Mouse (Mus musculus): ENCODE data around the gene Trim29. TPM values are rescaled to one million over a fixed set of nuclear protein-coding genes. Genes with fewer than 3 reads are reported as not detected.

Gene Trim29
- polyA plus RNA-seq, 1 experiment from 2014 or later, result 4.9 TPM

GRCm38 (mm10) chr9:43331476-43332471, 21.1 kb downstream of the Trim29 start:
- H3K9me3 ChIP-seq (replicated peaks; ENCODE audit: control insufficient read depth, low read length), result no peaks in the 10 kb centered on the region
- no peaks in the 10 kb centered on the region for H3K4me1 ChIP-seq (ENCODE audit: control insufficient read depth, insufficient read depth, low read length)
- DNase-seq (ENCODE audit: low spot score), result no peak
- no peak overlapping the region for H3K9ac ChIP-seq (replicated peaks; ENCODE audit: low read length)
- H3K4me2 ChIP-seq (ENCODE audit: low read depth, low read length), result no peak overlapping the region
- no peak overlapping the region for H3K27ac ChIP-seq (replicated peaks; ENCODE audit: low read depth, low read length)
- WGBS, result 82% methylated on average over 8 of the region's 8 CpGs
- no peaks in the 10 kb centered on the region for H3K27me3 ChIP-seq (ENCODE audit: control insufficient read depth, insufficient read depth, low read length)
- no peaks in the 10 kb centered on the region for H3K36me3 ChIP-seq (replicated peaks; ENCODE audit: control insufficient read depth, insufficient read depth, low read depth, low read length)
- H3K4me3 ChIP-seq (ENCODE audit: low read depth, low read length), result no peak overlapping the region
- no peak for ATAC-seq (replicated peaks; ENCODE audit: insufficient number of reproducible peaks, low FRiP score, low TSS enrichment, low read depth)

- Histone ChIP-seq H3K4me2 (ENCODE audit: low read depth, low read length) (no peak overlapping the region), H3K36me3 (replicated peaks; ENCODE audit: control insufficient read depth, insufficient read depth, low read depth, low read length) (no peaks in the 10 kb centered on the region), H3K27ac (replicated peaks; ENCODE audit: low read depth, low read length) (no peak overlapping the region), H3K27me3 (ENCODE audit: control insufficient read depth, insufficient read depth, low read length) (no peaks in the 10 kb centered on the region), H3K9me3 (replicated peaks; ENCODE audit: control insufficient read depth, low read length) (no peaks in the 10 kb centered on the region), H3K4me3 (ENCODE audit: low read depth, low read length) (no peak overlapping the region), H3K4me1 (ENCODE audit: control insufficient read depth, insufficient read depth, low read length) (no peaks in the 10 kb centered on the region), H3K9ac (replicated peaks; ENCODE audit: low read length) (no peak overlapping the region)
- WGBS, result 84% methylated on average over 8 of the region's 8 CpGs
- ATAC-seq (replicated peaks; ENCODE audit: insufficient number of reproducible peaks, low FRiP score, low TSS enrichment, low read depth) (no peak), DNase-seq (ENCODE audit: low spot score) (no peak)
These were observed 23.8 kb downstream of the Trim29 start for GRCm38 (mm10) chr9:43334476-43334875.

- H3K4me1 ChIP-seq (ENCODE audit: control insufficient read depth, insufficient read depth, low read length), result peaks cover 3% of the 10 kb centered on the region; the same call in 1 of the 2 replicates
- H3K9me3 ChIP-seq (replicated peaks; ENCODE audit: control insufficient read depth, low read length), result no peaks in the 10 kb centered on the region
- H3K36me3 ChIP-seq (replicated peaks; ENCODE audit: control insufficient read depth, insufficient read depth, low read depth, low read length), result no peaks in the 10 kb centered on the region
- no peak for ATAC-seq (replicated peaks; ENCODE audit: insufficient number of reproducible peaks, low FRiP score, low TSS enrichment, low read depth)
- no peaks in the 10 kb centered on the region for H3K27me3 ChIP-seq (ENCODE audit: control insufficient read depth, insufficient read depth, low read length)
- H3K4me3 ChIP-seq (ENCODE audit: low read depth, low read length), result no peak overlapping the region
- H3K9ac ChIP-seq (replicated peaks; ENCODE audit: low read length), result no peak overlapping the region
- no peak for DNase-seq (ENCODE audit: low spot score)
- no peak overlapping the region for H3K4me2 ChIP-seq (ENCODE audit: low read depth, low read length)
- WGBS, result 75% methylated on average over 4 of the region's 4 CpGs
- H3K27ac ChIP-seq (replicated peaks; ENCODE audit: low read depth, low read length), result no peak overlapping the region
These were observed 27.0 kb downstream of the Trim29 start for GRCm38 (mm10) chr9:43337636-43338035.

DNA sequence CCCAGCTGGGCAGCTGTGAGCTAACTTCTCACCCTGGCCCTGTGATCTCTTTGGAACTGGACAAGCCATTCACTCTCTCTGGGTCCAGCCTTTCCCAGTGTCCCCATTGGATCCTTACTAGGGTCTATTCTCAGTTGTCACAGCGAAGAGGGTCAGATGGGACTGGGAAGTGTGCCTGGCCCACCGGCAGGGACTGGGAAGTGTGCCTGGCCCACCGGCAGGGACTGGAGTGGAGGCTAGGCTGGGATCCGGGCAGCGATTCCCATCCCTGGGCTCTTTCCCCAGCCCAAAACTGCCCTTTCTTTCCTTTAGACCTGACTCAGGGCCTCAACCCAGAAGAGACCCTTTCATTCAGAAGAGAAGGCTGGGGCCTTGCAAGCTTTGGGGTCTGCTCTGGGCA, 27.4 kb downstream of the Trim29 start:
- no peaks in the 10 kb centered on the region for H3K9me3 ChIP-seq (replicated peaks; ENCODE audit: control insufficient read depth, low read length)
- no peaks in the 10 kb centered on the region for H3K27me3 ChIP-seq (ENCODE audit: control insufficient read depth, insufficient read depth, low read length)
- H3K4me3 ChIP-seq (ENCODE audit: low read depth, low read length), result no peak overlapping the region
- H3K36me3 ChIP-seq (replicated peaks; ENCODE audit: control insufficient read depth, insufficient read depth, low read depth, low read length), result no peaks in the 10 kb centered on the region
- no peak overlapping the region for H3K27ac ChIP-seq (replicated peaks; ENCODE audit: low read depth, low read length)
- ATAC-seq (replicated peaks; ENCODE audit: insufficient number of reproducible peaks, low FRiP score, low TSS enrichment, low read depth) (no peak), DNase-seq (ENCODE audit: low spot score) (no peak)
- no peak overlapping the region for H3K9ac ChIP-seq (replicated peaks; ENCODE audit: low read length)
- peaks cover 3% of the 10 kb centered on the region; the same call in 1 of the 2 replicates for H3K4me1 ChIP-seq (ENCODE audit: control insufficient read depth, insufficient read depth, low read length)
- H3K4me2 ChIP-seq (ENCODE audit: low read depth, low read length), result no peak overlapping the region
- WGBS, result 67% methylated on average over 5 of the region's 5 CpGs

- DNase-seq (ENCODE audit: low spot score) (peak; percentile 86), ATAC-seq (replicated peaks; ENCODE audit: insufficient number of reproducible peaks, low FRiP score, low TSS enrichment, low read depth) (no peak)
- Histone ChIP-seq H3K4me1 (ENCODE audit: control insufficient read depth, insufficient read depth, low read length) (peaks cover 3% of the 10 kb centered on the region; the same call in 1 of the 2 replicates), H3K9me3 (replicated peaks; ENCODE audit: control insufficient read depth, low read length) (no peaks in the 10 kb centered on the region), H3K4me3 (ENCODE audit: low read depth, low read length) (no peak overlapping the region), H3K4me2 (ENCODE audit: low read depth, low read length) (no peak overlapping the region), H3K27me3 (ENCODE audit: control insufficient read depth, insufficient read depth, low read length) (no peaks in the 10 kb centered on the region), H3K27ac (replicated peaks; ENCODE audit: low read depth, low read length) (no peak overlapping the region), H3K36me3 (replicated peaks; ENCODE audit: control insufficient read depth, insufficient read depth, low read depth, low read length) (no peaks in the 10 kb centered on the region), H3K9ac (replicated peaks; ENCODE audit: low read length) (no peak overlapping the region)
- WGBS, result 0% methylated on average over 2 of the region's 2 CpGs
These were observed 29.0 kb downstream of the Trim29 start for GRCm38 (mm10) chr9:43339614-43340020.

- H3K27me3 ChIP-seq (ENCODE audit: control insufficient read depth, insufficient read depth, low read length), result no peaks in the 10 kb centered on the region
- no peaks in the 10 kb centered on the region for H3K36me3 ChIP-seq (replicated peaks; ENCODE audit: control insufficient read depth, insufficient read depth, low read depth, low read length)
- WGBS, result 43% methylated on average over 5 of the region's 5 CpGs
- H3K4me3 ChIP-seq (ENCODE audit: low read depth, low read length), result no peak overlapping the region
- no peaks in the 10 kb centered on the region for H3K9me3 ChIP-seq (replicated peaks; ENCODE audit: control insufficient read depth, low read length)
- H3K9ac ChIP-seq (replicated peaks; ENCODE audit: low read length), result no peak overlapping the region
- ATAC-seq (replicated peaks; ENCODE audit: insufficient number of reproducible peaks, low FRiP score, low TSS enrichment, low read depth) (no peak), DNase-seq (ENCODE audit: low spot score) (no peak)
- no peak overlapping the region for H3K27ac ChIP-seq (replicated peaks; ENCODE audit: low read depth, low read length)
- no peak overlapping the region for H3K4me2 ChIP-seq (ENCODE audit: low read depth, low read length)
- no peaks in the 10 kb centered on the region for H3K4me1 ChIP-seq (ENCODE audit: control insufficient read depth, insufficient read depth, low read length)
These were observed 39.4 kb downstream of the Trim29 start for GRCm38 (mm10) chr9:43350089-43350488.

- no peak for DNase-seq (ENCODE audit: low spot score)
- H3K36me3 ChIP-seq (replicated peaks; ENCODE audit: control insufficient read depth, insufficient read depth, low read depth, low read length), result no peaks in the 10 kb centered on the region
- ATAC-seq (replicated peaks; ENCODE audit: insufficient number of reproducible peaks, low FRiP score, low TSS enrichment, low read depth), result no peak
- H3K27me3 ChIP-seq (ENCODE audit: control insufficient read depth, insufficient read depth, low read length), result no peaks in the 10 kb centered on the region
- H3K4me1 ChIP-seq (ENCODE audit: control insufficient read depth, insufficient read depth, low read length), result no peaks in the 10 kb centered on the region
- H3K27ac ChIP-seq (replicated peaks; ENCODE audit: low read depth, low read length), result no peak overlapping the region
- no peak overlapping the region for H3K4me3 ChIP-seq (ENCODE audit: low read depth, low read length)
- 59% methylated on average over 12 of the region's 13 CpGs for WGBS
- H3K9me3 ChIP-seq (replicated peaks; ENCODE audit: control insufficient read depth, low read length), result no peaks in the 10 kb centered on the region
- no peak overlapping the region for H3K4me2 ChIP-seq (ENCODE audit: low read depth, low read length)
- H3K9ac ChIP-seq (replicated peaks; ENCODE audit: low read length), result no peak overlapping the region
These were observed 40.4 kb downstream of the Trim29 start for GRCm38 (mm10) chr9:43351015-43351414.

DNA sequence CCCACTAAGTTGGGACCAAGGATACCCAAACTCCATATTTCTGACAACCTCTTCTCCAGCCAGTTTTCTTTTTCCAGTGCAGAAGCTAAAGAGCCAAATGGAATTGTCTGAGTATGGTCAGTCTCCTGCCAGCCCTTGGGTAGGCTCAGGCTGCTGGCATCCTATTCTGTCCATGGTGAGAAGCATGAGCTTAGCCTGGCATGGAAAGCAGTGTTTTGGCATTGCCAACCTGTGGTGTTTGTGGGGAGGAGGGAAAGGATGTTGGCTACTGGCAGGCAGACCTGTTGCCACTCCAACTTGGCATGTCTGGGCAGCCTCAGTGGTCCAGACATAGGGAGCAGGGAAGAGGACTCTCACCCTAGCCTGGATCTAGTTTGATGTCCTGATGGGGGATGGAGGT, 46.4 kb downstream of the Trim29 start:
- H3K9me3 ChIP-seq (replicated peaks; ENCODE audit: control insufficient read depth, low read length), result no peaks in the 10 kb centered on the region
- no peak for ATAC-seq (replicated peaks; ENCODE audit: insufficient number of reproducible peaks, low FRiP score, low TSS enrichment, low read depth)
- H3K4me2 ChIP-seq (ENCODE audit: low read depth, low read length), result no peak overlapping the region
- no peak overlapping the region for H3K4me3 ChIP-seq (ENCODE audit: low read depth, low read length)
- no peak overlapping the region for H3K27ac ChIP-seq (replicated peaks; ENCODE audit: low read depth, low read length)
- no peak for DNase-seq (ENCODE audit: low spot score)
- H3K9ac ChIP-seq (replicated peaks; ENCODE audit: low read length), result no peak overlapping the region
- peaks cover 4% of the 10 kb centered on the region for H3K4me1 ChIP-seq (ENCODE audit: control insufficient read depth, insufficient read depth, low read length)
- H3K27me3 ChIP-seq (ENCODE audit: control insufficient read depth, insufficient read depth, low read length), result no peaks in the 10 kb centered on the region
- no peaks in the 10 kb centered on the region for H3K36me3 ChIP-seq (replicated peaks; ENCODE audit: control insufficient read depth, insufficient read depth, low read depth, low read length)
